Mouse (Mus musculus): ENCODE results near the gene Rhox2h.
"Not testable (repeated sequence)": the region's sequence is repeated elsewhere in the genome, so short reads cannot be mapped to it uniquely, and the experiment has no call there.

Rhox2h gene
- long read RNA-seq, experiment 1 = 0 reads
- long read RNA-seq, experiment 2 = 0 reads

DNA sequence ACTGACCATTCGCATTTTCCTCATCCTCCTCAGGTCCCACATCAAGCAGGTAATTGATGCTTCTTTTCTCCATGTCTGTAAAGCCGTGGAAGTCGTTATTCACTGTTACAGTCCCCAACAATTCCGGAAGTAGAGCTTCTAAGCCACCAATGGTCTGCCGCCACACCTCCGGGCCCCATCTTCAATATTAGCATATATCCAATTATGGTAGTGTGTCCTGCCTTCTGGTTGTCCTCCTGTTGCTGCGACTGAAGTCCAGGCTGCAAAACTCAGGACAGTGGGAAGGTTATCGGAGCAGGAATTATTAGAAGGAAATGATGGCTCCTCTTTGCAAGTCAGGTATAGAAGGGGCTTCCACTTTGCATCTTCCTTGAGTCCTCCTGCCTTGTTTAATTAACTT, at the start of gene Rhox2h:
Gene Rhox2h (minus strand): TSS at position 101 of the 400 bp plus-strand sequence.
- intact Hi-C loops (cut with DNase I) = not testable (repeated sequence)

DNA sequence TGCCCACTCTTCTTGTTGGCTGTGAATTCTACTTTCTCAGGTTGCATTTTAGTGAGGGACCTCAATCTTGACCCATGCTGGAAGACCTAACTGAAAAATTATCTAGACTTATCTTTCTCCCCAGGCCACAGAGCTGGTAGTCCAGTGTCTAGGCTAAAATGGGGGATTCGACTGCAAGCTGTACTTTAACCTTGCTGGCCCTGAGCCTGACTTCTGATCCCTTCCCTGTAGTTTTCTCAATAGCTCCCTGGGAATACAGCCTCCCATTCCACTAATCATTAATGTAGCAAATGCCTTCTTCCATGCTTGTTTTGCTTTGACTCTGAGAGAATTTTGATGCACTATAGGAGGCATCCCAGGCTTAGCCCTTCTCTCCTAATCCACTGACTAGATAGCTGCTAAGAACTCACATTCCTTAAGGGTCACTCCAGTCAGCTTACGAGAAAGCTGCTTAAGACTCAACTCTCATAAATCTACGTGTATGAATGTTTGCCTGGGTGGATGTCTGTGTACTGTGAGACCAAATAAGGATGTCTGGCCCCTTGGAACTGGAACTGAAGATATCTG, 28.8 kb upstream of the Rhox2h start:
- intact Hi-C loops (cut with DNase I) = no loop called here

DNA sequence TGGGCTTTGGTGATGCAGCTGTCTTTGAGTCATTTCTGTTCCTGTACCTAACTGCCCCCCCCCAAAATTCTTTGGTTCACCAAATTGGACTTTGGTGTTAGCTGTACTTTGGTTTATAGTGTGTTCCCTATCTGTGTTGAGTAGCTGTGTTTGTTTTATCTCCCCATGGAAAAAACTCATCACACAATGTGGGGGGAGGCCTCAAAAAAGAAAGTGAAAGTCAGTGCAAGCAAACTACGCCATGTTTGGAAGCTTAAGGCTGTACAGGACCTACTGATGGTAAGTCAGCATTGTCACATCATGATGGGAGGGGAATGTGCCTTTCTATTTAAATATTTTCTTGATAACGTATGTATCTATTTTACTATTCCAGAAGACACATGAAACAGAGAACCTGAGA, 19.2 kb upstream of the Rhox2h start:
- intact Hi-C loops (cut with DNase I) = no loop called here

DNA sequence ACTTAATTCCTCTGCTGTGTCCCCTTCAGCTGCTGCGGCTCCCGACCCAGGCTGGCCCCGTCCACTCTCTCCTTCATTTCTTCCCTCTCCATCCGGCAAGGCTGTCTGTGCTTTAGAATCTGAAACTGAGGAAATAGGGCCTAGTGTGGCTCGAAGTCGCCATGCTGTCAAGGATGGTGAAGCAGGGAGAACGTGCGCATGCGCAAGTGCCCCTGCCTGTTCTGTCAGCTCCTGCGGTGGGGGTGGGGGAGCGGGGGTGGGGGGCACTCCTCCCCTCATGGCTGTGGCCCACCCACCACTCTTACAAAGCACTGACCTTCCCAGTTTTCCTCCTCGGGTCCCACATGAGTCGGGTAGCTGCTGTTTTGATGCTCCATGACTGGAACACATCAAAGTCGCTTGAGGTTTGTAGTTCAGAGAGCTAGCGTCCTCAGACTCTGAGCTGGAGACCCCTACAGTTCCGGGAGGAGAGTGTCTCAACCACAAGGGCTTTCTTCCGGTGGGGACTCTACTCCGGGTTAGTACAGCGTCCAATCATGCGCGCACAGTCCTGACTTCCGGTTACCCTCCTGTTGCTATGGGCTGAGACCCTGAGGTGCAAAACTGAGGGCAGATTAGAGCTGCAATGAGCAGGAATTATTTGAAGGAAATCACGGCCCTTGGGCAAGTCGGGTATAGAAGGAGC, 10.1 kb upstream of the Rhox2h start:
- intact Hi-C loops (cut with DNase I) = no loop called here

DNA sequence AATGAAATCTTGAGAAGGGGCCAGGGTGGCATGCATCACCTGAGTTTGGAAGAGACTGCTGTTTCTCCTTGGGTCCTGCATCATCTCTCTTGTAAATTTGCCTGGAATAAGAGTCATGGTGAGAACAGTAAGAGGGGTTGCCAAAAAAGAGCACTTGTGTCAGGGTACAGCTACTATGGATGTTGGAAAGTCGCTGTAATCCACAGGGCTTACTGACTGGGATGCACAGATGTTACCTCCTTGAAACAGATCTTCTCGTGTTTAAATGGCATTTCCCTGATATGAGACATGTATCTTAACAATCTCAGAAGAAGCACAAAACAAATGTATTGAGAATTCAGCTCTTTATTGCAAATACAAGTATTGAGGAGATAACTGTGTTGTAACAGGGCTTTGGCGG, 4.4 kb downstream of the Rhox2h start, which contains the start of gene Rhox3h:
Gene Rhox3h (minus strand): TSS at position 101 of the 400 bp plus-strand sequence.
- intact Hi-C loops (cut with DNase I) = not testable (repeated sequence)

DNA sequence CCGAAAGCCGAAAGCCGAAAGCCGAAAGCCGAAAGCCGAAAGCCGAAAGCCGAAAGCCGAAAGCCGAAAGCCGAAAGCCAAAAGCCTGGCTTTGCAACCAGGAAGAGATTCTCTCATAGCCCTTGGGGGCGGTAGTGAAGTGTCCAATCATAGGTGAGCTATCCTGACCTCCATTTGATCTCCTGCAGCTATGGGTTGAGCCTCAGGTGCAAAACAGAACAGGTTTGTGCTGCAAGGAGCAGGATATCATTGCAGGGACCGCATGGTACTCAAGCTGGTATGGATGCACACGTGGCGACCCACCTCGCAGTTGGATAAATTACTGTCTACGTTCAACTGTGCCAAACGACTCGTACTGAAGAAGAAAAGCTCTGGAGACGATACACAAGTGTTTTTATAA, 21.9 kb downstream of the Rhox2h start, which contains the start of gene Rhox4g:
Gene Rhox4g (minus strand): TSS at position 101 of the 400 bp plus-strand sequence.
- intact Hi-C loops (cut with DNase I) = not testable (repeated sequence)

DNA sequence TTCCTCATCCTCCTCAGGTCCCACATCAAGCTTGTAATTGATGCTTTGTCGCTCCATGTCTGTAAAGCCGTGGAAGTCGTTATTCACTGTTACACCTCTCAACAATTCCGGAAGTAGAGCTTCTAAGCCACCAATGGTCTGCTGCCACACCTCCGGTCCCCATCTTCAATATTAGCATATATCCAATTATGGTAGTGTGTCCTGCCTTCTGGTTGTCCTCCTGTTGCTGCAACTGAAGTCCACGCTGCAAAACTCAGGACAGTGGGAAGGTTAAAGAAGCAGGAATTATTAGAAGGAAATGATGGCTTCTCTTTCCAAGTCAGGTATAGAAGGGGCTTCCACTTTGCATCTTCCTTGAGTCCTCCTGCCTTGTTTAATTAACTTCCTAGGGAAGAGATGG, 29.7 kb downstream of the Rhox2h start, which contains the start of gene Rhox2g:
Gene Rhox2g (minus strand): TSS at position 101 of the 400 bp plus-strand sequence.
- intact Hi-C loops (cut with DNase I) = not testable (repeated sequence)

DNA sequence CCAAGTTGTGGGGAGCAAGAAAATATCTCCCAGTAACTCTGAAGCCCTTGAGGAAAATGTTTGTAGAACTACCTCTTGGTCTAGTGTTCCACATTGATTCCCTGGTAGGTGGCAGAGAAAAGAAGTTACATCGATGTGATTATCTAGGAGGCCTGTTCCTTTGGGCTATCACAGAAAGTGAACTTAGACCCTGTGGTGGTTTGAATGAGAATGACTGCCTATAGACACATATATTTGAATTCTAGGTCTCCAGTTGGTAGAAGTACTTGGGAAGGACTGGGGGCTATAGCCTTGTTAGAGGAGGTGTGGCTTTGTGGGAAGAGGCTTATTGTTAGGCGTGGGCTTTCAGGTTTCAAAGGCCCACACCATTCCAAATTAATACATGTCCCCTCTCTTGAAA, 44.6 kb downstream of the Rhox2h start, which contains the start of gene Rhox3g:
Gene Rhox3g (minus strand): TSS at position 101 of the 400 bp plus-strand sequence.
- intact Hi-C loops (cut with DNase I) = not testable (repeated sequence)
